Mouse (Mus musculus) central nervous system, embryonic 14 days (tissue): ENCODE results near the gene Vwc2. TPM values are rescaled to one million over a fixed set of nuclear protein-coding genes. Genes with fewer than 3 reads are reported as not detected.

Experiments
- polyA plus RNA-seq: library from polyadenylated mRNA; depleted of rRNA; stranded (reverse); fragments of >200 nt; gene quantifications from 2 replicates; pipeline ENCODE4 v1.2.3, GENCODE M21; 2012; rRNA removed

Vwc2 gene
- 5.7 and 8.1 TPM in 2 replicates for polyA plus RNA-seq

DNA sequence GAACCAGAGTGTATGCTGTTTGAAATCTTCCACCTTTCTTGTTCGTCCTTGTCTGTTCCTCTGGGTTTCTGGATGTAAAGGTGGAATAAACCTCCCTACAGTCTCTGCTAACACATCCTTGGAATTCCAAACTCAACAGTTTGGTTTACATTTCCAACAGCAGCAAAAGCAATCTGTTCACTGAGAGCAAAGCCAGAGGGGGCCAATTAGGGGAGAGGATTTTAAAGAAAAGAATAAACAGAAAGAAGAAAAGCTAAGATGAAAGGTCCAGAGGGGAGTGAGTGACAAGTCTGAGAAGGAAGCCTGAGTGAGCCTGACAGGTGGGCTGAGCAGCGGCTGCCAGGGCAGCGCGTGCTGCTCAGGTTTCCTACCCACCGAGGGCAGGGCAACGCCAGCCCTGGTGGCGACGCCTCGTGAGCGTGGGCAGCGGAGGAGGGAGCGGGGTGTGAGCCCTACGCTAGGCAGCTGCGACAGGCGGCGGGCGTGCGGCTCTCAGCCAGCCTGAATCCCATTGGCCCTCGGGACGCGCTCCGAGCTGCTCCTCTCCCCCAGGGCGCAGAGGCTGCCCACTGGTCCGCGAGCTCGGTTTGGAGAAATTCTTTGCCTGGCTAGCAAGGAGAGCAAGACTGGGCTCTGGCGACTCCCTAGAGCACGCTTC lies at the start of gene Vwc2:
TSS of gene Vwc2 (plus strand) at position 648 of the 658 bp plus-strand sequence.

